Mouse (Mus musculus): ENCODE results near the gene Igfbp2.

DNA sequence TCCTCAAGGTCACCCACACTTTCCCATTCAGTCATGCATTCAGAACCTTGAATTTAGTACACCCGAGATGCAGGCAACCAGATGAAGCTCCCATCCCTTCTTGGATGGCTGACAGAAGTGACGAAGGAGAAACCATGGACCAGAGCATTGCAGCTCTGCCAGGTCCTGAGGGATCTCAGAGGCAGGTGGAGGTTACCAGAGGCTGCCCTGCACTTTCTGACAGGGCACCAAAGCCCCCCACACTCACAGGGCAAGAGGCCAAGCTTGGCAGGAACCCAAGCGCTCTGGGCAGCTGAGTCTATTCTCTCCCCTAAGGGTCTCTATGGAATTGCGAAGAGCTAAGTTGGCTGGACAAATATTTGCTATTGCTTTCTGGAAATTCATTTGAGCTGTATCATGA lies 20.3 kb upstream of the Igfbp2 start:
- TF ChIP-seq POLR2A (IDR thresholded peaks at IDR 0.05; ENCODE audit: extremely low read depth, insufficient read depth, low read length): no peak
- TF ChIP-seq CTCF (IDR thresholded peaks at IDR 0.05; ENCODE audit: low read depth, low read length): no peak
